In genomic region chr6:63515957-63516356, GRCm38 (mm10) we compare ENCODE assay signal across 33 mouse cellular contexts.
"Had no signal": no experiment of that assay in that cellular context is flagged by ENCODE, and none has a peak within 500 bp of the region (broad histone marks: within the 10 kb centered on the region; RNA-seq: fewer than 3 reads in every experiment).

No protein-coding gene starts in this region.

- H3K4me1 ChIP-seq: limb, embryonic 10.5 days; limb, embryonic 12.5 days; limb, embryonic 13.5 days; limb, embryonic 15.5 days; liver, embryonic 12.5 days; liver, embryonic 13.5 days; liver, embryonic 15.5 days; lung, embryonic 15.5 days; megakaryocyte, embryonic 14.5 days; midbrain, embryonic 10.5 days; midbrain, embryonic 12.5 days; midbrain, embryonic 13.5 days; midbrain, embryonic 15.5 days; neural tube, embryonic 12.5 days; neural tube, embryonic 13.5 days had no signal

- H3K9me3 ChIP-seq: limb, embryonic 10.5 days; limb, embryonic 12.5 days; limb, embryonic 13.5 days; limb, embryonic 15.5 days; liver, embryonic 12.5 days; liver, embryonic 13.5 days; liver, embryonic 15.5 days; lung, embryonic 15.5 days; megakaryocyte, embryonic 14.5 days; midbrain, embryonic 10.5 days; midbrain, embryonic 12.5 days; midbrain, embryonic 13.5 days; midbrain, embryonic 15.5 days; neural tube, embryonic 12.5 days; neural tube, embryonic 13.5 days had no signal

- H3K4me2 ChIP-seq: limb, embryonic 12.5 days; limb, embryonic 13.5 days; limb, embryonic 15.5 days; liver, embryonic 11.5 days; liver, embryonic 12.5 days; liver, embryonic 13.5 days; liver, embryonic 15.5 days; lung, embryonic 14.5 days; lung, embryonic 15.5 days; midbrain, embryonic 11.5 days; midbrain, embryonic 12.5 days; midbrain, embryonic 13.5 days; midbrain, embryonic 15.5 days; neural tube, embryonic 12.5 days; neural tube, embryonic 13.5 days had no signal

- H3K4me3 ChIP-seq: limb, embryonic 10.5 days; limb, embryonic 12.5 days; limb, embryonic 13.5 days; limb, embryonic 15.5 days; liver, embryonic 12.5 days; liver, embryonic 13.5 days; liver, embryonic 15.5 days; lung, embryonic 15.5 days; megakaryocyte, embryonic 14.5 days; midbrain, embryonic 10.5 days; midbrain, embryonic 12.5 days; midbrain, embryonic 13.5 days; midbrain, embryonic 15.5 days; myocyte; neural tube, embryonic 12.5 days; neural tube, embryonic 13.5 days had no signal

- ATAC-seq: liver, embryonic 12.5 days; liver, postnatal 0 days; lung, postnatal 0 days; midbrain, embryonic 13.5 days; midbrain, embryonic 15.5 days; midbrain, embryonic 16.5 days had no signal

- H3K27me3 ChIP-seq: limb, embryonic 12.5 days; limb, embryonic 13.5 days; limb, embryonic 15.5 days; liver, embryonic 12.5 days; liver, embryonic 13.5 days; liver, embryonic 15.5 days; lung, embryonic 15.5 days; megakaryocyte, embryonic 14.5 days; midbrain, embryonic 12.5 days; midbrain, embryonic 13.5 days; midbrain, embryonic 15.5 days; neural tube, embryonic 12.5 days; neural tube, embryonic 13.5 days had no signal

- DNase-seq: left cerebral cortex, postnatal 4 days; liver; liver, embryonic 13.5 days; liver, postnatal 0 days; lung, adult 18-20 months; lung, adult 2 months; lung, embryonic 14.5 days; lung, postnatal 10 days; lung, postnatal 14 days; lung, postnatal 36 days; lung, postnatal 4 days; midbrain, embryonic 14.5 days had no signal

- H3K27ac ChIP-seq: limb, embryonic 10.5 days; limb, embryonic 12.5 days; limb, embryonic 13.5 days; limb, embryonic 15.5 days; liver, embryonic 12.5 days; liver, embryonic 13.5 days; liver, embryonic 14.5 days; liver, embryonic 15.5 days; lung, embryonic 15.5 days; macrophage; midbrain, embryonic 10.5 days; midbrain, embryonic 12.5 days; midbrain, embryonic 13.5 days; midbrain, embryonic 15.5 days; neural tube, embryonic 12.5 days; neural tube, embryonic 13.5 days had no signal

- H3K9ac ChIP-seq: limb, embryonic 12.5 days; limb, embryonic 13.5 days; limb, embryonic 15.5 days; liver, embryonic 12.5 days; liver, embryonic 13.5 days; liver, embryonic 14.5 days; liver, embryonic 15.5 days; liver, postnatal 0 days; lung, embryonic 14.5 days; lung, embryonic 15.5 days; midbrain, embryonic 12.5 days; midbrain, embryonic 13.5 days; midbrain, embryonic 15.5 days; neural tube, embryonic 12.5 days; neural tube, embryonic 13.5 days had no signal

- H3K36me3 ChIP-seq: limb, embryonic 10.5 days; limb, embryonic 12.5 days; limb, embryonic 13.5 days; limb, embryonic 15.5 days; liver, embryonic 12.5 days; liver, embryonic 13.5 days; liver, embryonic 15.5 days; lung, embryonic 15.5 days; midbrain, embryonic 10.5 days; midbrain, embryonic 12.5 days; midbrain, embryonic 13.5 days; midbrain, embryonic 15.5 days; neural tube, embryonic 12.5 days; neural tube, embryonic 13.5 days had no signal
